Mouse (Mus musculus) bone marrow, adult 2 months (tissue): ENCODE measurements around the gene Aatk. TPM values are rescaled to one million over a fixed set of nuclear protein-coding genes. Genes with fewer than 3 reads are reported as not detected.

ENCODE experiments used
- H3K27ac ChIP-seq: fragments of 200-500 bp; 2 replicates; pipeline ENCODE4 v1.5.1; 2012; ENCODE audit warnings: low read depth, mild to moderate bottlenecking, control low read depth, inconsistent platforms, low read length; ENCODE audit not compliant: control insufficient read depth, poor library complexity, insufficient read depth
- H3K4me1 ChIP-seq: fragments of 200-500 bp; 2 replicates; pipeline ENCODE4 v1.6.1; 2011; ENCODE audit warnings: low read length; ENCODE audit not compliant: control insufficient read depth, insufficient read depth
- H3K4me3 ChIP-seq: fragments of 200-500 bp; replicated peaks from 2 replicates; pipeline ENCODE3; 2011; ENCODE audit warnings: mild to moderate bottlenecking, low read depth, low read length, control low read depth; ENCODE audit not compliant: control insufficient read depth
- CTCF ChIP-seq: fragments of 200-500 bp; IDR thresholded peaks from 2 replicates; pipeline ENCODE4 v1.5.1; 2011; ENCODE audit warnings: low read length, control low read depth; ENCODE audit not compliant: control insufficient read depth, insufficient read depth
- POLR2A ChIP-seq: fragments of 200-500 bp; IDR thresholded peaks from 2 replicates; pipeline ENCODE4 v1.6.1; 2011; ENCODE audit warnings: low read depth, mild to moderate bottlenecking, control low read depth, low read length, borderline replicate concordance; ENCODE audit not compliant: control insufficient read depth
- WGBS: fragments of 180-500 bp; shearing (Covaris S2); methylation state at CpG from one replicate; pipeline ENCODE4 v1.1.7; 2018; 5-methylcytosine and 5-hydroxymethylcytosine counted together
- polyA plus RNA-seq: library from polyadenylated mRNA; stranded (reverse); fragments of >200 nt; gene quantifications from 2 replicates; pipeline ENCODE4 v1.2.4, GENCODE M21; 2011; ENCODE audit warnings: low replicate concordance; ENCODE audit not compliant: missing spikeins, insufficient read depth, insufficient read length

Gene Aatk
- polyA plus RNA-seq: 8.4 and 15.7 TPM in 2 replicates

DNA sequence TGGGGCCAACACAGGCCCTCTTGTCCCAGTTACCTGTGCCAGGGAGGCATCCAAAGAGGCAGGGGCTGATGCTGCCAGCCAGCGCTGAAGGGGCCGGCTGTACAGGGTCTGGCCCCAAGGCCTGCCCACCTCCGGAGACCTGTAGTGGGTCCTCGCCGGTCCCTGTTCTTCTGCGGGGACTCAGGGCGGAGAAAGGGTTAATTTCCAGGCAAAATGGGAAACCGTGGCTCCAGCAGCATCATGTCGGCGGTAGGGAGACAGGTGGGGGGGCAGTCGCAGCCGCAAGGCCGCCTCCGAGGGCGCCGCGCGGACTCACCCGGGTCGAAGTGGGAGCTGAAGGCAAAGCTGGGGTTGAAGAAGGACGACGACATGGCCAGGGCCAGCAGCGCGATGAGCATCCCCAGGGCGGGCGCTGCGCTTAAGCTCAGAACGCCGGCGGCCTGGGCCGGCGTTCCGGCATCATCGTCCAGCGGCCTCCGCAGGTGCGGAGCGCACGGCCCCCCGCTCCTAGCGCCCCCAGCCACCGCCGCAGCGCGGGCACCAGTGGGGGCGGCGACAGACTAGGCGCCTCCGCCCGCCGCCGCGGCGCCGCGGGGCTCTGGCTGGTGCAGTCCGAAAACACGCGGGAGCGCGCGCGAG lies at the start of gene Aatk:
Gene Aatk, minus strand, starts transcription at position 615 of the 639 bp plus-strand sequence.
- WGBS: 7% methylated on average over 63 of the region's 63 CpGs
- no peaks in the 10 kb centered on the region; the same call in 1 of the 2 replicates for H3K4me1 ChIP-seq
- H3K4me3 ChIP-seq: no peak within 1 kb of the TSS
- TF ChIP-seq POLR2A (0 out of 2 replicates have a peak, but pooled peaks have one; percentile 25), CTCF (no peak)
- no peak within 1 kb of the TSS; the same call in 1 of the 2 replicates for H3K27ac ChIP-seq

DNA sequence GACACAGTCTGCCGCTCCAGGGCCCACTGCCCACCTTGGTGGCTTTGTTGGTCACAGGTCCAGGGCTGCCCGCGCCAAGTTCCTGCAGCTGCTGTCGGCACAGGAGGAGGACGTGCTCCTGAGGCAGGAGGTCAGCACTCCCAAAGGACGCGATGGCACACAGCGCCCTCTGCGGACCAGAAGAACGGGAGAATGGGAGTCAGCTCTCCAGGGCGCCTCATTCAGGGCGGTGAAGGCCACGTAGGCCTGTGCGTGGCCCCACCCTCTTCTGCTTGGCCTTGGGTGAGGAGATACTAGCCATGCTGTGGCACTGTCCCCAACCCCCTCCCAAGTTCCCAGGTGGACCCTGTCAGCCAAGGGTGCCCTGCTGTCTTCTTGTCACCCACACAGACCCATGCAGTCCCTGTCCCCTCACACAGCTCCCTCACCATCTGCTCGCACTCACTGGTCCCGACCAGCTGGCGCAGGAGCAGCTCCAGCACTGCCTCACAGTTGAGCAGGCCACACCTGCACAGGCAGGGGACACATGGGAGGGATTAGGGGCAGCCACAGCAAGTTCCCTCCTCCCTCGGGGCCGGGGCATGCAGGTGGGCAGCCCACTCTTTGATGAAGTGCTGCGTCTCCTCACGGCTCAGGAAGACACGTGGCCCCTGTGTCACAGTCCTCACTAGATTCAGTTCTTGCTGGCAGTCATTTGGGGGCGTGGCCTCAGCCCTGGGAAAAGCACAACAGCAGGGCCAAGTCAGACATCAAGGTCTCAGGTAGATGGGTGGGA lies 46.0 kb upstream of the Aatk start:
- Histone ChIP-seq H3K4me1 (peaks cover 2% of the 10 kb centered on the region), H3K4me3 (no peak overlapping the region), H3K27ac (no peak overlapping the region)
- TF ChIP-seq CTCF (no peak), POLR2A (no peak)
- WGBS: 84% methylated on average over 23 of the region's 23 CpGs

DNA sequence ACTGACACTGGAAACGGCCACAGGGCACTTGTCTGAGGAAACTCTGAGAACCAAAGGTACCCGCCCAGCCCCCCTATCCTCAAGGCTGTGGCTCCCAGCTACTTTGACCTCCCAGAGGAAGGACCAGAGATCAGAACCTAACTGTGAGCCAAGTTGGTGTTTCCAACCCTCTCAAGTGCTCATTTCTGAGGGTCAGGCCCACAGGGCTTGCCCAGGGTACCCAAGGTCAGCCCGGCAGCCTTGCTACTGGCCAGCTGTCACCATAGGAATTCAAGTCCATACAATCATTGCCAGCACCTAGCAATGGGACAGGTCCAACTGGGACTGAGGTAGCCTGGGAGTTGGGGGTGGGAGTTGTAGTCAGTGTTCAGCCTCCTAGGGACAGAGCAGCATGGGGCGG lies 43.7 kb upstream of the Aatk start:
- H3K27ac ChIP-seq: no peak overlapping the region
- peaks cover 2% of the 10 kb centered on the region; the same call in 1 of the 2 replicates for H3K4me1 ChIP-seq
- 87% methylated on average over 4 of the region's 4 CpGs for WGBS
- TF ChIP-seq CTCF: no peak
- TF ChIP-seq POLR2A: no peak
- no peak overlapping the region for H3K4me3 ChIP-seq

DNA sequence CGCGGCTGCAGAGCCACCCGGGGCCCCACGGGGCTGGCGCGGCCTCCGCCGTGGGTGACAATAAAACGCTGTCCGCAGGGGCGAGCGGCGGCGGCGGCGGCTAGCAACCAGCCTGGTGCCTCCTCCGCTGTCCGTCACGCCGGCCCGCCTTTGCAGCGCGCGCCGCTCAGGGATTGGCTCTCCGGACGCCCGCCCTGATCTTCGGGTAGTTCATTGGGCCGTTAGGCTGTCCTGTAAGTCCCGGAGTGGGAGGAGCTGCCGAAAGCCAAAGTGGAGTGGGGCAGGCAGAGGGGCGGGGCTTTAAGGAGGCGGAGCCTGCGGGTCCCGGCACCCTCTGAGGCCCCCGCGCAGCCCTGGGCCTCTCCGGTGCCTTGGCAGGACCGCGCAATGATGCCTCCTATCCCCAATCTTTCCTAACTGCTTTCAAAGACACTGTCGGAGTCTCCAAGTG lies 39.8 kb upstream of the Aatk start, which contains the start of gene Cep131:
Gene Cep131, minus strand, starts transcription at position 126 of the 451 bp plus-strand sequence.
- under 1% methylated on average over 42 of the region's 42 CpGs for WGBS
- TF ChIP-seq POLR2A (no peak), CTCF (no peak)
- Histone ChIP-seq H3K4me3 (peak within 1 kb of the TSS; percentile 72), H3K27ac (no peak within 1 kb of the TSS; the same call in 1 of the 2 replicates), H3K4me1 (peaks cover 2% of the 10 kb centered on the region; the same call in 1 of the 2 replicates)

DNA sequence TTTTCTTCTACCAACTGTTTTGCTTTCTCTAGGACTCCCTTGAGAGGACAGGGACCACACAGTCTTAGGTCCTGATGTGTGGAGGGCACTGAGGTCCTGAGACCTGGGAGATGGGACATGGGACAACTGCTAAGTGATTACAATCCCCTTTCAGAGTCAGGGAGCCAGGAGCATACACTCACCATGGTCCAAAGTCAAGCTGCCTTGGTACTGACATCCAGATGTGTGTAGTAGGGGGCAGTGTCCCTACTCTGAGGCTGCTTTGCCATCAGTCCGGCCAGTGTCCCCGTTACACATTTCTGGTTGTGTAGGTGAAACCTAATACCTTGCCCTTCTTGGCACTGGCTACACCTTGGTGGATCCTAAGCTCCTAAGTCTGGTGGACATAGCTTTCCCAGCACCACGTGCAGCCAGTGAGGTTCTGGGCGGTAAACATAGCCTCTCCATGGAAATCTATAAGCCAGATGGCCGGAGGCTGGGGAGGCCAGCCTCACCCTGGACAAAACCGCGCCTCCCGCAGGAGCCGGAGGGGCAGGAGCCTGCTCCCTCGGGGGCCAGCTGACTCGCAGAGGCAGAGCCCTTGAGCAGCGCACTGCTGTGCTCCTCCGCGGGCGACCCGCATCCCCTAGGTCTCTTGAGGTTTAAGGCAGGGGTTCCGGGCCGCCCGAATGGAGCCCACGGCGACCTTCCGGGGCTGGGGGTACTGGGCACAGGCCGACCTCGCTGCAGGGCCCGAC lies 39.1 kb upstream of the Aatk start:
- H3K27ac ChIP-seq: no peak overlapping the region; the same call in 1 of the 2 replicates
- H3K4me3 ChIP-seq: peak overlapping the region; percentile 72
- TF ChIP-seq POLR2A: no peak
- no peak for TF ChIP-seq CTCF
- H3K4me1 ChIP-seq: peaks cover 2% of the 10 kb centered on the region; the same call in 1 of the 2 replicates
- 0% methylated on average over 25 of the region's 25 CpGs for WGBS

DNA sequence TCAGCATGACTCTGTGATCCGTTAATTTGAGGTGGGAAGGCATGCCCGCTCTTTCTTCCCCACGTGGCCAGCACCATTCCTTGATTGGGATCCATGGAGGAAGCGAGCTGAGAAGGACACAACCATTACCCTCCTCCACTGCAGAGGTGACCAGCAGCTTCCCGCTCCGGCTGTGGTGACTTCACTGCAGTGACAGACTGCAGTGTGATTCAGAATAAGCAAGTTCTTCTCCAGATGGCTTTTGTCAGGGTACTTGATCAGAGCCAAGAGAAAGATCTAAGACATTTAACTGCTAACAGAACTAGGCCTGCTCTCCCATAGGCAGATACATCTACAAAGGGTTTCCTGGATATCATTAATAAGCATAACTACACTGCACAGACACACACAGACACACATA lies 33.3 kb upstream of the Aatk start:
- Histone ChIP-seq H3K4me3 (no peak overlapping the region), H3K4me1 (no peaks in the 10 kb centered on the region), H3K27ac (no peak overlapping the region)
- WGBS: 89% methylated on average over 6 of the region's 6 CpGs
- TF ChIP-seq POLR2A (no peak), CTCF (no peak)

DNA sequence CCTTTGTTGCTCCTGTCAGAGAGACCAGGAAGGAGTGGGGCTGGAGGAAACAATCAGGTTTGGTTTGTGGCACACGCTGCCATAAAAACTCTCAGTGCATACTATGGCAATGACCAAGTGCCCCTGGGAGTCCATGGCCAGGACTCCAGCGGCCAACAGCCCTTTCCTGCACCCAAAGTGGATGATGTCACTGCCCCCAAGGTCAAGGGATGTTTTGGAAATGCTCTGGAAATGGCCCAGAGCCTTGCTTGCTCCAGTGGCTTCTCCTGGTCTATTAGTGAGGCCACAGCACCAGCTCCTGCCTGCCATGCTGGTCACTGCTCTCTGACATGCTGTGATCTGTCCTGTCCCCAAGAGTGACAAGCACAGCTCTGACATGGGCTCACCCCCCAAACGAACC lies 29.2 kb upstream of the Aatk start:
- Histone ChIP-seq H3K27ac (no peak overlapping the region), H3K4me1 (no peaks in the 10 kb centered on the region), H3K4me3 (no peak overlapping the region)
- WGBS: 81% methylated on average over 3 of the region's 3 CpGs
- TF ChIP-seq POLR2A (no peak), CTCF (no peak)
